Mouse (Mus musculus): ENCODE measurements around the gene Espn.

The Espn gene

GRCm38 (mm10) chr4:152097911-152098799 is 54.0 kb downstream of the Espn start:
- no peak for DNase-seq (ENCODE audit: low read depth, low spot score)

- no peak for DNase-seq (ENCODE audit: low read depth, low spot score)
These were observed 55.2 kb downstream of the Espn start for GRCm38 (mm10) chr4:152096927-152097326.

GRCm38 (mm10) chr4:152095937-152096910 is 55.9 kb downstream of the Espn start:
- peak; percentile 76 for DNase-seq (ENCODE audit: low read depth, low spot score)

GRCm38 (mm10) chr4:152094233-152094632 is 57.9 kb downstream of the Espn start:
- DNase-seq (ENCODE audit: low read depth, low spot score) = no peak

GRCm38 (mm10) chr4:152092751-152093293 is 59.3 kb downstream of the Espn start:
- DNase-seq (ENCODE audit: low read depth, low spot score) = no peak

GRCm38 (mm10) chr4:152090191-152090590 is 62.0 kb downstream of the Espn start:
- DNase-seq (ENCODE audit: low read depth, low spot score) = no peak

- no peak for DNase-seq (ENCODE audit: low read depth, low spot score)
These were observed 63.5 kb downstream of the Espn start for GRCm38 (mm10) chr4:152088556-152089120.

- no peak for DNase-seq (ENCODE audit: low read depth, low spot score)
These were observed 64.0 kb downstream of the Espn start for GRCm38 (mm10) chr4:152088133-152088532.

- DNase-seq (ENCODE audit: low read depth, low spot score) = no peak
These were observed 64.7 kb downstream of the Espn start for GRCm38 (mm10) chr4:152087211-152088081.

- DNase-seq (ENCODE audit: low read depth, low spot score) = peak; percentile 55
These were observed 65.5 kb downstream of the Espn start for GRCm38 (mm10) chr4:152086505-152087210.

- no peak for DNase-seq (ENCODE audit: low read depth, low spot score)
These were observed 67.6 kb downstream of the Espn start for GRCm38 (mm10) chr4:152084616-152085015.

- DNase-seq (ENCODE audit: low read depth, low spot score) = no peak
These were observed 68.5 kb downstream of the Espn start for GRCm38 (mm10) chr4:152083611-152084220.

GRCm38 (mm10) chr4:152079931-152080330 is 72.2 kb downstream of the Espn start:
- DNase-seq (ENCODE audit: low read depth, low spot score) = no peak

GRCm38 (mm10) chr4:152079261-152079660 is 72.9 kb downstream of the Espn start:
- peak; percentile 26 for DNase-seq (ENCODE audit: low read depth, low spot score)

- no peak for DNase-seq (ENCODE audit: low read depth, low spot score)
These were observed 74.1 kb downstream of the Espn start for GRCm38 (mm10) chr4:152078105-152078530.

- no peak for DNase-seq (ENCODE audit: low read depth, low spot score)
These were observed 75.0 kb downstream of the Espn start for GRCm38 (mm10) chr4:152077191-152077590.

GRCm38 (mm10) chr4:152074548-152074947 is 77.6 kb downstream of the Espn start:
- no peak for DNase-seq (ENCODE audit: low read depth, low spot score)

- DNase-seq (ENCODE audit: low read depth, low spot score) = no peak
These were observed 78.5 kb downstream of the Espn start for GRCm38 (mm10) chr4:152073715-152074114.

- no peak for DNase-seq (ENCODE audit: low read depth, low spot score)
These were observed 79.5 kb downstream of the Espn start for GRCm38 (mm10) chr4:152072655-152073054.
